Mouse (Mus musculus) thymus, adult 2 months (tissue): ENCODE results near the gene 1700012B09Rik.

Experiments
- CTCF ChIP-seq: fragments of 200-500 bp; IDR thresholded peaks from 2 replicates; pipeline ENCODE4 v1.5.1; 2012; ENCODE audit warnings: mild to moderate bottlenecking, control low read depth, low read length, moderate library complexity, borderline replicate concordance; ENCODE audit not compliant: control insufficient read depth, poor library complexity, insufficient read depth; ENCODE audit errors: extremely low read depth
- POLR2A ChIP-seq: fragments of 200-500 bp; IDR thresholded peaks from 2 replicates; pipeline ENCODE4 v1.6.1; 2012; ENCODE audit warnings: mild to moderate bottlenecking, low read length, control low read depth, moderate library complexity; ENCODE audit not compliant: control insufficient read depth, poor library complexity, insufficient read depth; ENCODE audit errors: extremely low read depth

- TF ChIP-seq POLR2A (no peak), CTCF (no peak)
Observed at GRCm38 (mm10) chr9:14751503-14752000, 19.3 kb downstream of the 1700012B09Rik start.
